Mouse (Mus musculus) brain, adult 10 weeks (tissue): ENCODE measurements around the gene Cttnbp2. TPM values are rescaled to one million over a fixed set of nuclear protein-coding genes. Genes with fewer than 3 reads are reported as not detected.

ENCODE experiments used
- polyA plus RNA-seq: library from polyadenylated mRNA; stranded (reverse); fragments of 350-450 nt; fragmentation: Illumina TruSeq; extraction: RNeasy Lipid Tissue Mini Kit (QIAGEN cat#74804); gene quantifications from one replicate; pipeline ENCODE4 v1.2.3, GENCODE M21; 2015; ENCODE audit warnings: low read depth, low replicate concordance

The Cttnbp2 gene
- 64.3 TPM for polyA plus RNA-seq

GRCm38 (mm10) chr6:18514480-18515352 lies at the start of gene Cttnbp2:
TSS of gene Cttnbp2 (minus strand) at chr6:18514843.

